Mouse (Mus musculus) CH12.LX (cell line): ENCODE measurements around the gene Ddah2. TPM values are rescaled to one million over a fixed set of nuclear protein-coding genes. Genes with fewer than 3 reads are reported as not detected.

Source experiments
- DNase-seq: peaks from one replicate; pipeline ENCODE4 v3.0.0-alpha.2; 2013; ENCODE audit errors: extremely low read depth
- H3K27ac ChIP-seq: 2 replicates; pipeline ENCODE4 v1.5.1; 2012; ENCODE audit warnings: low read depth, mild to moderate bottlenecking, control low read depth, moderate library complexity; ENCODE audit not compliant: insufficient read depth
- H3K27me3 ChIP-seq: replicated peaks from 2 replicates; pipeline ENCODE3; 2012; ENCODE audit warnings: inconsistent platforms
- H3K36me3 ChIP-seq, 2 experiments: replicated peaks in 1 of 2; 2 replicates each; pipeline versions ENCODE3 to v1.6.1; 2012; ENCODE audit warnings: inconsistent platforms in 1 of 2, low read length in 1 of 2, mild to moderate bottlenecking in 1 of 2, mixed read lengths in 1 of 2, moderate library complexity in 1 of 2; ENCODE audit not compliant: control insufficient read depth in 1 of 2, insufficient read depth in 1 of 2
- H3K4me1 ChIP-seq, 2 experiments: 2 replicates each; pipeline ENCODE4 v1.6.1; 2012; ENCODE audit warnings: inconsistent platforms in 1 of 2, moderate library complexity in 1 of 2; ENCODE audit not compliant: insufficient read depth in 2 of 2, control insufficient read depth in 1 of 2
- H3K4me2 ChIP-seq: 2 replicates; pipeline ENCODE4 v1.6.1; 2012; ENCODE audit warnings: low read depth, mild to moderate bottlenecking, control low read depth; ENCODE audit not compliant: poor library complexity, insufficient read depth, severe bottlenecking
- H3K4me3 ChIP-seq, 3 experiments: fragments of 150-350 bp in 1 of 3; sonication (generic) in 1 of 3; replicated peaks in 1 of 3; 2 replicates each; pipeline versions ENCODE3 to v1.5.1; 2011 to 2012; ENCODE audit warnings: low read depth in 2 of 3, low read length in 2 of 3, mild to moderate bottlenecking in 2 of 3, moderate library complexity in 2 of 3, control low read depth in 1 of 3, improper control_type of control experiment in 1 of 3, inconsistent platforms in 1 of 3, mixed read lengths in 1 of 3; ENCODE audit not compliant: poor library complexity in 1 of 3
- H3K79me2 ChIP-seq: replicated peaks from 2 replicates; pipeline ENCODE4 v1.6.1; 2012; ENCODE audit warnings: mild to moderate bottlenecking, moderate library complexity; ENCODE audit not compliant: control insufficient read depth, poor library complexity, insufficient read depth, severe bottlenecking; ENCODE audit errors: extremely low read depth
- H3K9ac ChIP-seq: 2 replicates; pipeline ENCODE4 v1.6.1; 2012; ENCODE audit warnings: low read depth, mild to moderate bottlenecking, control low read depth, moderate library complexity; ENCODE audit not compliant: insufficient read depth
- H3K9me3 ChIP-seq: replicated peaks from 2 replicates; pipeline ENCODE3; 2012; ENCODE audit warnings: low read length, inconsistent platforms, mixed read lengths
- CHD1 ChIP-seq: IDR thresholded peaks from 2 replicates; pipeline ENCODE4 v1.6.1; 2012; ENCODE audit warnings: low read depth, low read length, improper control_type of control experiment, inconsistent platforms
- ELF1 ChIP-seq: IDR thresholded peaks from 2 replicates; pipeline ENCODE4 v1.6.1; 2014; ENCODE audit warnings: low read depth, mild to moderate bottlenecking, inconsistent platforms, low read length, improper control_type of control experiment
- KAT2A ChIP-seq: IDR thresholded peaks from 2 replicates; pipeline ENCODE4 v1.6.1; 2012; ENCODE audit warnings: low read length, improper control_type of control experiment, inconsistent platforms; ENCODE audit not compliant: insufficient replicate concordance
- MAFK ChIP-seq: IDR thresholded peaks from 2 replicates; pipeline ENCODE4 v1.6.1; 2011; ENCODE audit warnings: low read length, improper control_type of control experiment; ENCODE audit not compliant: insufficient replicate concordance
- MEF2A ChIP-seq: IDR thresholded peaks from 2 replicates; pipeline ENCODE4 v1.6.1; 2014; ENCODE audit warnings: low read depth, mild to moderate bottlenecking, inconsistent platforms, low read length, improper control_type of control experiment, borderline replicate concordance
- MYC ChIP-seq: IDR thresholded peaks from 2 replicates; pipeline ENCODE4 v1.6.1; 2011; ENCODE audit warnings: low read depth, mild to moderate bottlenecking, improper control_type of control experiment, low read length
- NRF1 ChIP-seq: IDR thresholded peaks from 2 replicates; pipeline ENCODE4 v1.6.1; 2014; ENCODE audit warnings: low read depth, mild to moderate bottlenecking, inconsistent platforms, low read length, improper control_type of control experiment, moderate library complexity
- POLR2A ChIP-seq: IDR thresholded peaks from 2 replicates; pipeline ENCODE4 v1.6.1; 2011; ENCODE audit warnings: low read depth, mild to moderate bottlenecking, improper control_type of control experiment, low read length
- POLR2AphosphoS2 ChIP-seq: IDR thresholded peaks from 2 replicates; pipeline ENCODE4 v1.6.1; 2011; ENCODE audit warnings: low read depth, low read length, improper control_type of control experiment
- SIN3A ChIP-seq: IDR thresholded peaks from 2 replicates; pipeline ENCODE4 v1.6.1; 2012; ENCODE audit warnings: low read length, improper control_type of control experiment, inconsistent platforms
- TBP ChIP-seq: conservative IDR thresholded peaks from 2 replicates; pipeline ENCODE4 v1.6.1; 2011; ENCODE audit warnings: low read depth, low read length, improper control_type of control experiment
- USF1 ChIP-seq: IDR thresholded peaks from 2 replicates; pipeline ENCODE4 v1.6.1; 2014; ENCODE audit warnings: low read depth, mild to moderate bottlenecking, inconsistent platforms, low read length, improper control_type of control experiment
- ZKSCAN1 ChIP-seq: IDR thresholded peaks from 2 replicates; pipeline ENCODE4 v1.6.1; 2012; ENCODE audit warnings: low read depth, inconsistent platforms, low read length, improper control_type of control experiment, borderline replicate concordance
- ZNF384 ChIP-seq: IDR thresholded peaks from 2 replicates; pipeline ENCODE4 v1.6.1; 2012; ENCODE audit warnings: low read depth, low read length, improper control_type of control experiment, inconsistent platforms
- dilution Hi-C: fragments of 300-500 bp; cut with MboI; formaldehyde crosslinking; loops from 2 replicates; pipeline ENCODE4 v1.14.3; 2020; ENCODE audit warnings: low sequenced_read_pairs; ENCODE audit not compliant: extremely low pct_unique_long_range_greater_than_20kb, extremely low pct_ligation_motif_present
- in situ Hi-C: fragments of 300-500 bp; cut with MboI; formaldehyde crosslinking; loops from 3 replicates; pipeline ENCODE4 v1.14.3; 2019; ENCODE audit warnings: low sequenced_read_pairs, low pct_ligation_motif_present, low pct_unique_long_range_greater_than_20kb, mixed read lengths
- polyA plus RNA-seq: library from polyadenylated mRNA; unstranded; fragments of >175 nt; gene quantifications from 2 replicates; pipeline ENCODE4 v1.2.1, GENCODE M21; 2012; ENCODE audit warnings: low read depth; ENCODE audit not compliant: insufficient read length
- total RNA-seq, 2 experiments: library from RNA; depleted of rRNA; stranded (reverse); fragments of 300-350 nt in 1 of 2; fragments of >200 nt in 1 of 2; gene quantifications; 2 replicates each; pipeline ENCODE4 v1.2.3; 2012 to 2014

Gene Ddah2
- total and polyA plus RNA-seq, 3 experiments = 0.94 to 4.8 (median 3.4) TPM

DNA sequence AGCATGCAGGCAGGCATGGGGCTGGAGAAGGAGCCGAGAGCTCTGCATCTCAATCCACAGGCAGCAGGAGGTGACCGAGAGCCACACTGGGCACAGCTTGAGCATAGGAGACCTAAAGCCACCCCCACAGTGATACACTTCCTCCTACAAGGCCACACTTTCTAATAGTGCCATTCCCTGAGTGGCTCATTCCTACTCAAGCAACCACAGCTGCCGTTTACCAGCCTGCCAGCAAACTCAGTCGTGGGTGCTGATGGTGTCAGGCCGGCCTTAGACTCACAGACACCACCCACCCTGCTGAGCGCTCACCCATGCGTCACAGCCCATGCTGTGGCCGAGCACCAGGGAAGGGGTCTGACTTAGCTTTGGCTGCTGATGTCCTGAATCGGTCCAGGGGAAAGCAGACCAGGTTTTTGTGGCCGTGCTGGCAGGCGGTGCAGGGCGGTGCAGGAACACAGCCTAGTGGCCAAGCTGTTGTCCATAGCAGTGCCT lies 38.4 kb downstream of the Ddah2 start:
- no peak overlapping the region for H3K4me3 ChIP-seq
- no peak overlapping the region for H3K4me2 ChIP-seq
- dilution Hi-C loops = no loop called here
- H3K27me3 ChIP-seq = no peaks in the 10 kb centered on the region
- H3K9me3 ChIP-seq = no peaks in the 10 kb centered on the region
- no peak for DNase-seq
- peaks cover 59 to 91% of the 10 kb centered on the region in 2 experiments for H3K36me3 ChIP-seq
- no peaks in the 10 kb centered on the region for H3K79me2 ChIP-seq
- peaks cover 0 to 10% of the 10 kb centered on the region in 2 experiments; a peak in 2 of 4 replicates for H3K4me1 ChIP-seq
- H3K27ac ChIP-seq = no peak overlapping the region
- no peak for TF ChIP-seq NRF1
- no peak for TF ChIP-seq ZKSCAN1
- H3K9ac ChIP-seq = no peak overlapping the region
- in situ Hi-C loops = no loop called here

GRCm38 (mm10) chr17:35100196-35100765 lies 41.4 kb downstream of the Ddah2 start:
- Histone ChIP-seq H3K27me3 (no peaks in the 10 kb centered on the region), H3K79me2 (no peaks in the 10 kb centered on the region), H3K36me3 (peaks cover 58 to 93% of the 10 kb centered on the region in 2 experiments), H3K4me3 (no peak overlapping the region), H3K4me2 (no peak overlapping the region), H3K9me3 (no peaks in the 10 kb centered on the region), H3K9ac (no peak overlapping the region), H3K27ac (no peak overlapping the region), H3K4me1 (peaks cover 0 to 4% of the 10 kb centered on the region in 2 experiments; a peak in 1 of 4 replicates)
- no peak for TF ChIP-seq USF1
- no peak for TF ChIP-seq ELF1
- no peak for TF ChIP-seq KAT2A
- TF ChIP-seq MYC = no peak
- TF ChIP-seq POLR2A = no peak
- no peak for TF ChIP-seq TBP
- no peak for TF ChIP-seq MAFK
- no peak for TF ChIP-seq CHD1
- no peak for TF ChIP-seq POLR2AphosphoS2
- in situ Hi-C loops = no loop called here
- no peak for DNase-seq
- dilution Hi-C loops = no loop called here

- no peak for DNase-seq
- dilution Hi-C loops (no loop called here), in situ Hi-C loops (no loop called here)
- no peaks in the 10 kb centered on the region for H3K27me3 ChIP-seq
- no peaks in the 10 kb centered on the region for H3K79me2 ChIP-seq
- peaks cover 0 to 4% of the 10 kb centered on the region in 2 experiments; a peak in 1 of 4 replicates for H3K4me1 ChIP-seq
- H3K4me2 ChIP-seq = no peak overlapping the region
- no peak overlapping the region for H3K4me3 ChIP-seq
- no peak overlapping the region for H3K9ac ChIP-seq
- no peaks in the 10 kb centered on the region for H3K9me3 ChIP-seq
- TF ChIP-seq ZNF384 (no peak), SIN3A (no peak), MEF2A (no peak)
- peaks cover 54 to 87% of the 10 kb centered on the region in 2 experiments for H3K36me3 ChIP-seq
- no peak overlapping the region for H3K27ac ChIP-seq
Observed at GRCm38 (mm10) chr17:35101161-35101560, 42.3 kb downstream of the Ddah2 start.
